Mouse (Mus musculus) heart, postnatal 0 days (tissue): Measurements from ENCODE around the gene Slc38a7.

Experiments used
- CTCF ChIP-seq: IDR thresholded peaks from 2 replicates; pipeline ENCODE4 v1.5.1; 2016; ENCODE audit warnings: antibody characterized with exemption, control low read depth, low read depth
- EP300 ChIP-seq: IDR thresholded peaks from 2 replicates; pipeline ENCODE4 v1.6.1; 2016; ENCODE audit warnings: antibody characterized with exemption, low read depth

- TF ChIP-seq EP300 (no peak), CTCF (no peak)
Measured at GRCm38 (mm10) chr8:95806461-95807191, 46.7 kb downstream of the Slc38a7 start.
